Mouse (Mus musculus) kidney, embryonic 14.5 days (tissue): ENCODE measurements around the gene Rpusd1. TPM values are rescaled to one million over a fixed set of nuclear protein-coding genes. Genes with fewer than 3 reads are reported as not detected.
A peak's percentile ranks its signal among the peaks of the same experiment; 100 is the strongest.

Experiments
- ATAC-seq: fragments of 200-750 bp; cut with Nextera tagmentation; 2 replicates; pipeline ENCODE4 v1.8.0; 2017; ENCODE audit warnings: moderate number of reproducible peaks, mild to moderate bottlenecking, moderate TSS enrichment, moderate library complexity; ENCODE audit not compliant: low FRiP score, low TSS enrichment
- H3K27ac ChIP-seq: fragments of 300-500 bp; sonication (generic); 2 replicates; pipeline ENCODE4 v1.5.1; 2014; ENCODE audit warnings: low read depth, mild to moderate bottlenecking, low read length, moderate library complexity, mixed read lengths
- H3K27me3 ChIP-seq: fragments of 300-500 bp; sonication (generic); 2 replicates; pipeline ENCODE4 v1.6.1; 2014; ENCODE audit warnings: mild to moderate bottlenecking, low read length; ENCODE audit not compliant: control insufficient read depth, insufficient read depth
- H3K36me3 ChIP-seq: fragments of 300-500 bp; sonication (generic); 2 replicates; pipeline ENCODE4 v1.6.1; 2014; ENCODE audit warnings: low read length, mixed read lengths; ENCODE audit not compliant: control insufficient read depth, insufficient read depth
- H3K4me1 ChIP-seq: fragments of 300-500 bp; sonication (generic); 2 replicates; pipeline ENCODE4 v1.6.1; 2014; ENCODE audit warnings: low read length, mixed read lengths; ENCODE audit not compliant: control insufficient read depth, insufficient read depth
- H3K4me2 ChIP-seq: fragments of 300-500 bp; sonication (generic); replicated peaks from 2 replicates; pipeline ENCODE4 v1.6.1; 2014; ENCODE audit warnings: low read depth, mild to moderate bottlenecking, low read length
- H3K4me3 ChIP-seq: fragments of 300-500 bp; sonication (generic); 2 replicates; pipeline ENCODE4 v1.5.1; 2014; ENCODE audit warnings: mild to moderate bottlenecking, low read length
- H3K9ac ChIP-seq: fragments of 300-500 bp; sonication (generic); 2 replicates; pipeline ENCODE4 v1.6.1; 2014; ENCODE audit warnings: low read depth, mild to moderate bottlenecking, low read length, moderate library complexity
- H3K9me3 ChIP-seq: fragments of 300-500 bp; sonication (generic); 2 replicates; pipeline ENCODE4 v1.6.1; 2016; ENCODE audit warnings: low read length; ENCODE audit not compliant: control insufficient read depth
- WGBS: fragments of 180-500 bp; shearing (Covaris S2); extraction: QIAGEN DNeasy Blood & Tissue Kit; methylation state at CpG from one replicate; pipeline ENCODE4 v1.1.7; 2014; 5-methylcytosine and 5-hydroxymethylcytosine counted together
- polyA plus RNA-seq: library from polyadenylated mRNA; unstranded; fragments of >200 nt; fragmentation: Nextera tagmentation; extraction: Ambion mirVana; gene quantifications from 2 replicates; pipeline ENCODE4 v1.2.1, GENCODE M21; 2014

Rpusd1 gene
- polyA plus RNA-seq, 1 experiment from 2014 or later, result 22.1 TPM

- no peak overlapping the region for H3K4me3 ChIP-seq
- ATAC-seq, result no peak
- H3K9ac ChIP-seq, result no peak overlapping the region
- H3K4me1 ChIP-seq, result no peaks in the 10 kb centered on the region
- no peak overlapping the region for H3K4me2 ChIP-seq
- 91% methylated on average over 2 of the region's 2 CpGs for WGBS
- H3K9me3 ChIP-seq, result no peaks in the 10 kb centered on the region
- H3K27me3 ChIP-seq, result no peaks in the 10 kb centered on the region
- H3K36me3 ChIP-seq, result no peaks in the 10 kb centered on the region
- no peak overlapping the region for H3K27ac ChIP-seq
Observed at GRCm38 (mm10) chr17:25709994-25710393, 17.5 kb upstream of the Rpusd1 start.

- WGBS, result 77% methylated on average over 4 of the region's 4 CpGs
- no peak overlapping the region for H3K4me2 ChIP-seq
Observed at GRCm38 (mm10) chr17:25711136-25711535, 16.3 kb upstream of the Rpusd1 start.

GRCm38 (mm10) chr17:25715627-25716026 lies 11.8 kb upstream of the Rpusd1 start:
- ATAC-seq, result no peak

More at GRCm38 (mm10) chr17:25711136-25711535, 16.3 kb upstream of the Rpusd1 start:
- H3K9ac ChIP-seq, result no peak overlapping the region
- ATAC-seq, result no peak
- no peak overlapping the region for H3K27ac ChIP-seq
- no peaks in the 10 kb centered on the region for H3K36me3 ChIP-seq
- H3K27me3 ChIP-seq, result peaks cover 4% of the 10 kb centered on the region; the same call in 1 of the 2 replicates
- no peaks in the 10 kb centered on the region for H3K9me3 ChIP-seq
- peaks cover 2% of the 10 kb centered on the region; the same call in 1 of the 2 replicates for H3K4me1 ChIP-seq
- H3K4me3 ChIP-seq, result no peak overlapping the region

GRCm38 (mm10) chr17:25716130-25716529 lies 11.3 kb upstream of the Rpusd1 start:
- no peak for ATAC-seq
- Histone ChIP-seq H3K9ac (no peak overlapping the region), H3K9me3 (no peaks in the 10 kb centered on the region), H3K27me3 (peaks cover 17% of the 10 kb centered on the region), H3K4me3 (no peak overlapping the region), H3K4me1 (peaks cover 15% of the 10 kb centered on the region; the same call in 1 of the 2 replicates), H3K36me3 (peaks cover 14% of the 10 kb centered on the region), H3K27ac (no peak overlapping the region), H3K4me2 (no peak overlapping the region)
- WGBS, result 4% methylated on average over 6 of the region's 6 CpGs

More at GRCm38 (mm10) chr17:25715627-25716026, 11.8 kb upstream of the Rpusd1 start:
- H3K4me3 ChIP-seq, result no peak overlapping the region
- H3K4me1 ChIP-seq, result peaks cover 15% of the 10 kb centered on the region; the same call in 1 of the 2 replicates
- 53% methylated on average over 3 of the region's 3 CpGs for WGBS
- no peak overlapping the region for H3K9ac ChIP-seq
- no peak overlapping the region for H3K27ac ChIP-seq
- no peaks in the 10 kb centered on the region for H3K9me3 ChIP-seq
- peaks cover 17% of the 10 kb centered on the region for H3K27me3 ChIP-seq
- H3K4me2 ChIP-seq, result no peak overlapping the region
- peaks cover 9% of the 10 kb centered on the region for H3K36me3 ChIP-seq

GRCm38 (mm10) chr17:25716711-25717637 lies 10.5 kb upstream of the Rpusd1 start, which contains the start of gene Gng13:
Gene Gng13, plus strand, starts transcription at chr17:25717171.
- under 1% methylated on average over 45 of the region's 45 CpGs for WGBS
- Histone ChIP-seq H3K9ac (peak within 1 kb of the TSS; percentile 40; the same call in 1 of the 2 replicates), H3K4me3 (peak within 1 kb of the TSS; percentile 38), H3K9me3 (no peaks in the 10 kb centered on the region), H3K27me3 (peaks cover 17% of the 10 kb centered on the region), H3K4me2 (peak within 1 kb of the TSS; percentile 92), H3K36me3 (peaks cover 19% of the 10 kb centered on the region), H3K4me1 (peaks cover 15% of the 10 kb centered on the region; the same call in 1 of the 2 replicates), H3K27ac (no peak within 1 kb of the TSS)
- ATAC-seq, result peak; percentile 46; the same call in 1 of the 2 replicates

GRCm38 (mm10) chr17:25717691-25718090 lies 9.8 kb upstream of the Rpusd1 start:
- Histone ChIP-seq H3K36me3 (peaks cover 26% of the 10 kb centered on the region), H3K27me3 (peaks cover 17% of the 10 kb centered on the region), H3K4me1 (peaks cover 15% of the 10 kb centered on the region; the same call in 1 of the 2 replicates), H3K4me3 (peak overlapping the region; percentile 38), H3K9ac (peak overlapping the region; percentile 40; the same call in 1 of the 2 replicates), H3K4me2 (peak overlapping the region; percentile 92), H3K27ac (no peak overlapping the region), H3K9me3 (no peaks in the 10 kb centered on the region)
- ATAC-seq, result peak; percentile 42; the same call in 1 of the 2 replicates
- WGBS, result 7% methylated on average over 6 of the region's 6 CpGs

- Histone ChIP-seq H3K9ac (no peak overlapping the region), H3K36me3 (peaks cover 30% of the 10 kb centered on the region), H3K27ac (no peak overlapping the region), H3K4me2 (no peak overlapping the region), H3K27me3 (peaks cover 11% of the 10 kb centered on the region), H3K9me3 (no peaks in the 10 kb centered on the region), H3K4me3 (no peak overlapping the region), H3K4me1 (peaks cover 14% of the 10 kb centered on the region)
- no peak for ATAC-seq
- WGBS, result 99% methylated on average over 5 of the region's 5 CpGs
Observed at GRCm38 (mm10) chr17:25721476-25721875, 6.0 kb upstream of the Rpusd1 start.

- H3K27ac ChIP-seq, result no peak overlapping the region
- H3K27me3 ChIP-seq, result no peaks in the 10 kb centered on the region
- H3K9me3 ChIP-seq, result no peaks in the 10 kb centered on the region
- H3K4me2 ChIP-seq, result no peak overlapping the region
- peaks cover 14% of the 10 kb centered on the region for H3K4me1 ChIP-seq
- no peak overlapping the region for H3K9ac ChIP-seq
- H3K36me3 ChIP-seq, result peaks cover 30% of the 10 kb centered on the region
- no peak overlapping the region for H3K4me3 ChIP-seq
- ATAC-seq, result no peak
- 96% methylated on average over 19 of the region's 19 CpGs for WGBS
Observed at GRCm38 (mm10) chr17:25723470-25723869, 4.0 kb upstream of the Rpusd1 start.

- no peak overlapping the region for H3K27ac ChIP-seq
- no peaks in the 10 kb centered on the region for H3K9me3 ChIP-seq
- H3K9ac ChIP-seq, result no peak overlapping the region
- H3K27me3 ChIP-seq, result no peaks in the 10 kb centered on the region
- H3K4me3 ChIP-seq, result no peak overlapping the region
- no peak for ATAC-seq
- 83% methylated on average over 7 of the region's 7 CpGs for WGBS
- H3K4me2 ChIP-seq, result no peak overlapping the region
- H3K4me1 ChIP-seq, result peaks cover 16% of the 10 kb centered on the region
- H3K36me3 ChIP-seq, result peaks cover 30% of the 10 kb centered on the region
Observed at GRCm38 (mm10) chr17:25723919-25724318, 3.6 kb upstream of the Rpusd1 start.
